Mouse (Mus musculus): ENCODE measurements around the gene Grap2. TPM values are rescaled to one million over a fixed set of nuclear protein-coding genes. Genes with fewer than 3 reads are reported as not detected.

Grap2 gene
- polyA plus RNA-seq, 1 experiment: not detected

GRCm38 (mm10) chr15:80672810-80673209, 100.4 kb downstream of the Grap2 start:
- H3K36me3 ChIP-seq (ENCODE audit: control insufficient read depth, insufficient read depth): no peaks in the 10 kb centered on the region
- H3ac ChIP-seq (ENCODE audit: control insufficient read depth, insufficient read length): no peak overlapping the region
- no peak overlapping the region for H3K4me2 ChIP-seq (ENCODE audit: low read depth)
- H3K79me2 ChIP-seq (ENCODE audit: control insufficient read depth, insufficient read depth): no peaks in the 10 kb centered on the region
- H3K4me3 ChIP-seq: no peak overlapping the region
- H3K27me3 ChIP-seq (ENCODE audit: control insufficient read depth, insufficient read depth, insufficient read length): no peaks in the 10 kb centered on the region
- TF ChIP-seq MYOD1 (IDR thresholded peaks at IDR 0.05; ENCODE audit: control insufficient read depth in 1 of 3, insufficient read length in 2 of 3, low read depth in 2 of 3) (peak in 1 of 3 experiments; percentile 5), TCF12 (IDR thresholded peaks at IDR 0.05; ENCODE audit: insufficient read depth, poor library complexity, severe bottlenecking) (no peak), MAX (IDR thresholded peaks at IDR 0.05; ENCODE audit: low read depth) (no peak), CEBPB (IDR thresholded peaks at IDR 0.05; ENCODE audit: insufficient read depth, poor library complexity, severe bottlenecking) (no peak), MYOG (IDR thresholded peaks at IDR 0.05; ENCODE audit: control insufficient read depth in 1 of 3, insufficient read depth in 1 of 3, insufficient read length in 2 of 3, low read depth in 2 of 3) (peak in 1 of 3 experiments; percentile 50), POLR2AphosphoS2 (IDR thresholded peaks at IDR 0.05; ENCODE audit: insufficient read length, low read depth) (no peak), TCF3 (IDR thresholded peaks at IDR 0.05; ENCODE audit: insufficient read length, low read depth) (no peak), POLR2A (IDR thresholded peaks at IDR 0.05; ENCODE audit: insufficient read length, low read depth) (no peak)

- no peaks in the 10 kb centered on the region for H3K27me3 ChIP-seq (ENCODE audit: control insufficient read depth, insufficient read depth, insufficient read length)
- no peak overlapping the region for H3K4me2 ChIP-seq (ENCODE audit: low read depth)
- TF ChIP-seq CEBPB (IDR thresholded peaks at IDR 0.05; ENCODE audit: insufficient read depth, poor library complexity, severe bottlenecking) (no peak), USF1 (IDR thresholded peaks at IDR 0.05; ENCODE audit: low read depth) (no peak), TCF3 (IDR thresholded peaks at IDR 0.05; ENCODE audit: insufficient read length, low read depth) (no peak), MAX (IDR thresholded peaks at IDR 0.05; ENCODE audit: low read depth) (no peak)
- no peaks in the 10 kb centered on the region for H3K79me2 ChIP-seq (ENCODE audit: control insufficient read depth, insufficient read depth)
- no peak overlapping the region for H3K4me3 ChIP-seq
- H3K36me3 ChIP-seq (ENCODE audit: control insufficient read depth, insufficient read depth): no peaks in the 10 kb centered on the region
- H3ac ChIP-seq (ENCODE audit: control insufficient read depth, insufficient read length): no peak overlapping the region
Measured at GRCm38 (mm10) chr15:80673337-80674095, 101.1 kb downstream of the Grap2 start.

- no peaks in the 10 kb centered on the region for H3K79me2 ChIP-seq (ENCODE audit: control insufficient read depth, insufficient read depth)
- no peaks in the 10 kb centered on the region for H3K36me3 ChIP-seq (ENCODE audit: control insufficient read depth, insufficient read depth)
- no peaks in the 10 kb centered on the region for H3K27me3 ChIP-seq (ENCODE audit: control insufficient read depth, insufficient read depth, insufficient read length)
- H3K4me3 ChIP-seq: no peak overlapping the region
- no peak overlapping the region for H3ac ChIP-seq (ENCODE audit: control insufficient read depth, insufficient read length)
- H3K4me2 ChIP-seq (ENCODE audit: low read depth): no peak overlapping the region
- TF ChIP-seq POLR2AphosphoS2 (IDR thresholded peaks at IDR 0.05; ENCODE audit: insufficient read length, low read depth): no peak
- TF ChIP-seq SRF (IDR thresholded peaks at IDR 0.05; ENCODE audit: control insufficient read depth, insufficient read length, low read depth): no peak
- TF ChIP-seq REST (IDR thresholded peaks at IDR 0.05; ENCODE audit: insufficient read depth, insufficient read length): no peak
- no peak for TF ChIP-seq USF1 (IDR thresholded peaks at IDR 0.05; ENCODE audit: low read depth)
- TF ChIP-seq MYOD1 (IDR thresholded peaks at IDR 0.05; ENCODE audit: control insufficient read depth in 1 of 3, insufficient read length in 2 of 3, low read depth in 2 of 3): no peak
- no peak for TF ChIP-seq POLR2A (IDR thresholded peaks at IDR 0.05; ENCODE audit: insufficient read length, low read depth)
- no peak for TF ChIP-seq MAX (IDR thresholded peaks at IDR 0.05; ENCODE audit: low read depth)
Measured at GRCm38 (mm10) chr15:80674700-80675099, 102.3 kb downstream of the Grap2 start.

- Histone ChIP-seq H3K4me3 (no peak overlapping the region), H3ac (ENCODE audit: control insufficient read depth, insufficient read length) (no peak overlapping the region), H3K4me2 (ENCODE audit: low read depth) (no peak overlapping the region), H3K36me3 (ENCODE audit: control insufficient read depth, insufficient read depth) (no peaks in the 10 kb centered on the region), H3K27me3 (ENCODE audit: control insufficient read depth, insufficient read depth, insufficient read length) (no peaks in the 10 kb centered on the region), H3K79me2 (ENCODE audit: control insufficient read depth, insufficient read depth) (no peaks in the 10 kb centered on the region)
- TF ChIP-seq POLR2A (IDR thresholded peaks at IDR 0.05; ENCODE audit: insufficient read length, low read depth) (no peak), CEBPB (IDR thresholded peaks at IDR 0.05; ENCODE audit: insufficient read depth, poor library complexity, severe bottlenecking) (no peak), TCF3 (IDR thresholded peaks at IDR 0.05; ENCODE audit: insufficient read length, low read depth) (no peak), REST (IDR thresholded peaks at IDR 0.05; ENCODE audit: insufficient read depth, insufficient read length) (no peak), MYOD1 (IDR thresholded peaks at IDR 0.05; ENCODE audit: control insufficient read depth in 1 of 3, insufficient read length in 2 of 3, low read depth in 2 of 3) (no peak), MAX (IDR thresholded peaks at IDR 0.05; ENCODE audit: low read depth) (no peak), E2F4 (IDR thresholded peaks at IDR 0.05; ENCODE audit: insufficient read depth) (no peak), TCF12 (IDR thresholded peaks at IDR 0.05; ENCODE audit: insufficient read depth, poor library complexity, severe bottlenecking) (no peak), SRF (IDR thresholded peaks at IDR 0.05; ENCODE audit: control insufficient read depth, insufficient read length, low read depth) (no peak), MYOG (IDR thresholded peaks at IDR 0.05; ENCODE audit: control insufficient read depth in 1 of 3, insufficient read depth in 1 of 3, insufficient read length in 2 of 3, low read depth in 2 of 3) (no peak), POLR2AphosphoS2 (IDR thresholded peaks at IDR 0.05; ENCODE audit: insufficient read length, low read depth) (no peak), USF1 (IDR thresholded peaks at IDR 0.05; ENCODE audit: low read depth) (no peak)
Measured at GRCm38 (mm10) chr15:80679515-80680215, 107.3 kb downstream of the Grap2 start.

Data from myocyte (in vitro differentiated cells).